Mouse (Mus musculus) A20 (cell line): Measurements from ENCODE around the gene Akt1.
A peak's percentile ranks its signal among the peaks of the same experiment; 100 is the strongest.

Experiments used
- DNase-seq: peaks from one replicate; pipeline ENCODE4 v3.0.0-alpha.2; 2011; ENCODE audit warnings: low read depth, low spot score

The Akt1 gene

GRCm38 (mm10) chr12:112688458-112688857 is 13.8 kb upstream of the Akt1 start:
- peak; percentile 58 for DNase-seq

- DNase-seq = no peak
These were observed 8.7 kb upstream of the Akt1 start for GRCm38 (mm10) chr12:112683351-112683750.

GRCm38 (mm10) chr12:112679027-112679996 is 4.6 kb upstream of the Akt1 start:
- DNase-seq = peak; percentile 64

- DNase-seq = no peak
These were observed 3.9 kb upstream of the Akt1 start, which contains the start of gene Zbtb42 for GRCm38 (mm10) chr12:112678555-112679026. Zbtb42 (plus strand) TSS chr12:112678828.

GRCm38 (mm10) chr12:112677943-112678554 is 3.4 kb upstream of the Akt1 start:
- no peak for DNase-seq

GRCm38 (mm10) chr12:112677076-112677475 is 2.4 kb upstream of the Akt1 start:
- no peak for DNase-seq

- peak; percentile 94 for DNase-seq
These were observed 756 bp upstream of the Akt1 start for GRCm38 (mm10) chr12:112675245-112676035.

GRCm38 (mm10) chr12:112673576-112674091 is 1.1 kb downstream of the Akt1 start:
- DNase-seq = no peak

- DNase-seq = peak; percentile 80
These were observed 1.7 kb downstream of the Akt1 start for GRCm38 (mm10) chr12:112672744-112673575.

- DNase-seq = peak; percentile 33
These were observed 2.8 kb downstream of the Akt1 start for GRCm38 (mm10) chr12:112671891-112672290.

GRCm38 (mm10) chr12:112670718-112671393 is 3.8 kb downstream of the Akt1 start:
- DNase-seq = no peak

GRCm38 (mm10) chr12:112667619-112668297 is 6.9 kb downstream of the Akt1 start:
- DNase-seq = peak; percentile 33

- no peak for DNase-seq
These were observed 8.7 kb downstream of the Akt1 start for GRCm38 (mm10) chr12:112665881-112666544.

GRCm38 (mm10) chr12:112665445-112665844 is 9.2 kb downstream of the Akt1 start:
- DNase-seq = no peak

- DNase-seq = peak; percentile 30
These were observed 10.0 kb downstream of the Akt1 start for GRCm38 (mm10) chr12:112664656-112665055.

GRCm38 (mm10) chr12:112664124-112664523 is 10.6 kb downstream of the Akt1 start:
- DNase-seq = no peak

GRCm38 (mm10) chr12:112663716-112664115 is 11.0 kb downstream of the Akt1 start:
- DNase-seq = no peak

- no peak for DNase-seq
These were observed 11.4 kb downstream of the Akt1 start for GRCm38 (mm10) chr12:112663303-112663702.

- no peak for DNase-seq
These were observed 12.8 kb downstream of the Akt1 start for GRCm38 (mm10) chr12:112661851-112662250.
